Mouse (Mus musculus) bone marrow, adult 2 months (tissue): ENCODE measurements at regions not wholly inside any gene's neighbourhood (a gene's known extent, or its start where the extent isn't known, plus 50 kb on each side); places are given as distances from the start of the nearest gene placed in this dataset.

Experiments used
- CTCF ChIP-seq: fragments of 200-500 bp; IDR thresholded peaks from 2 replicates; pipeline ENCODE4 v1.5.1; 2011; ENCODE audit warnings: low read length, control low read depth; ENCODE audit not compliant: control insufficient read depth, insufficient read depth
- POLR2A ChIP-seq: fragments of 200-500 bp; IDR thresholded peaks from 2 replicates; pipeline ENCODE4 v1.6.1; 2011; ENCODE audit warnings: low read depth, mild to moderate bottlenecking, control low read depth, low read length, borderline replicate concordance; ENCODE audit not compliant: control insufficient read depth

- no peak for TF ChIP-seq CTCF
- no peak for TF ChIP-seq POLR2A
These were observed 445.7 kb downstream of the Irx1 start for GRCm38 (mm10) chr13:71517776-71518175.
